Mouse (Mus musculus) ES-E14 (cell line): ENCODE results near the gene Adam1a.

ENCODE experiments used
- CHD2 ChIP-seq: IDR thresholded peaks from 2 replicates; pipeline ENCODE4 v1.6.1; 2014; ENCODE audit warnings: mild to moderate bottlenecking, low read depth, low read length, inconsistent platforms
- MAFK ChIP-seq: IDR thresholded peaks from 2 replicates; pipeline ENCODE4 v1.6.1; 2014; ENCODE audit warnings: mild to moderate bottlenecking, low read depth, low read length, inconsistent platforms; ENCODE audit not compliant: insufficient read depth
- ZC3H11A ChIP-seq: IDR thresholded peaks from 2 replicates; pipeline ENCODE4 v1.6.1; 2012; ENCODE audit warnings: low read depth, mild to moderate bottlenecking, inconsistent platforms, low read length, borderline replicate concordance
- ZNF384 ChIP-seq: IDR thresholded peaks from 2 replicates; pipeline ENCODE4 v1.6.1; 2012; ENCODE audit warnings: low read depth, low read length, inconsistent platforms

DNA sequence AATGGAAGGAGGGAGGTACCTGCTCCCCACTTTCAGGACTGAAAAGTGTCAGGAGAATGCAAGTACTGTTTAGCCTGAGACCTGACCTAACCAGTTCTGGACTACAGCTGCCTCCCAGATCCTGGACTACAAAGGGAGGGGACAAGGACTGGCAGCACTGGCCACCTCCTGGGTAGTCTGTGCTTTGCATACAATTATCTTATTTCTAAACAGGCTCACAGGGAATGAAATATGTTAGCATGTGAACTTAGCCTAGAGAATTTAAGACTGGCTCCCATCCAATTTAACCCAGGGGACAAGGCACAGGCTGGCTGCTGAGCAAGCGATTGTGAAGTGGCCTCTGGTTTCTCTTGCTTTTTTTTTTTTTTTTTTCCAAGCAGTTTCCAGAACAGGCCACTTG lies 25.5 kb upstream of the Adam1a start:
- TF ChIP-seq ZNF384 = no peak
- TF ChIP-seq ZC3H11A = no peak
- TF ChIP-seq CHD2 = no peak
- TF ChIP-seq MAFK = no peak
